Mouse (Mus musculus): ENCODE measurements at regions not wholly inside any gene's neighbourhood (a gene's known extent, or its start where the extent isn't known, plus 50 kb on each side); places are given as distances from the start of the nearest gene placed in this dataset.
A peak's percentile ranks its signal among the peaks of the same experiment; 100 is the strongest.
"Not testable (repeated sequence)": the region's sequence is repeated elsewhere in the genome, so short reads cannot be mapped to it uniquely, and the experiment has no call there.

DNA sequence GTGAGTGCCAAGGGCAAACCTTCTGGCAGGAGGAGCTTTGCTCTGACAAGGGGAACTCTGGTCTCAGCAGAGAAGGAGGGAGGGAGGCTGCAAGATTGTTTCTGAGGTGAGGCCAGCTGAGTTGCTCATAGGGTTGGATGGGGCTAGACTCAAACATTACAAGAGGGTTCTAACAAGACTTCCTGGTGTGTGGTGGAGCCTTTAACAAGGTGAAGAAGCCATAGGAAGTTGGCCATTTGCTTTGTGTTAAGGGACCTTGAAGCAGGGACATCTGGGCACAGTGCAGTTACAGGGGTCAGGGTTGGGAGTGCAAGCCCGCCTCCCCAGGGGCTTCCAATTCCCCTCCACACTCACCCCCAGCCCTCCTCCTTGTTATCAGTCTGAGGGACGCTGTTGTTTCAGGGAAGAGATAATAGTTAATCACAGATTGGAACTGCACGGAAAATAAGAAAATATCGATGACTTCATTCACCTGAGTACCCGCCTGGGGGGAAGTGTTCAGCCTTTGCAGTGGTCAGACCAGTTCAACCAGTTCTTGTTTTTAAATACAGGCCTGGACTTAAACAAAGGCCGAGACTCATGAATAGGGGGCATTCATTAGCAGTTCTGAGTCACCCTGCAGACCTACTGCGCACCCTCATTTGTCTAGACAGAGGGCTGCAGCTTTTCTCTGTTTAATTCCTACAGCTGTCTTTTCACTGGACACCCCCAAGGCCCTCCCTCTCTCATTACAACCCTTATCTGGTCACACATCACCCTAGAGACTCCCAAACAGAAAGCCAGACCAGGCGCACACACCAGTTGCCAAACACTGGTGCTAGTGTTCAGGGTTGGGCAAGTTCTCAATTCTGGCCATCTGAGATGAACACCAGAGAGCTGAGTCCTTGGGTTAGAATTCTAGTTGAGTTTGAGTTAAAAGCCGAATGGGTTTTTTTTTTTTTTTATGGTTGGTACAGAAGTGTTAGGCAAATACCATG, 139.5 kb downstream of the Bcl2l11 start:
- no peak for DNase-seq (ENCODE audit: low spot score in 2 of 2)

DNA sequence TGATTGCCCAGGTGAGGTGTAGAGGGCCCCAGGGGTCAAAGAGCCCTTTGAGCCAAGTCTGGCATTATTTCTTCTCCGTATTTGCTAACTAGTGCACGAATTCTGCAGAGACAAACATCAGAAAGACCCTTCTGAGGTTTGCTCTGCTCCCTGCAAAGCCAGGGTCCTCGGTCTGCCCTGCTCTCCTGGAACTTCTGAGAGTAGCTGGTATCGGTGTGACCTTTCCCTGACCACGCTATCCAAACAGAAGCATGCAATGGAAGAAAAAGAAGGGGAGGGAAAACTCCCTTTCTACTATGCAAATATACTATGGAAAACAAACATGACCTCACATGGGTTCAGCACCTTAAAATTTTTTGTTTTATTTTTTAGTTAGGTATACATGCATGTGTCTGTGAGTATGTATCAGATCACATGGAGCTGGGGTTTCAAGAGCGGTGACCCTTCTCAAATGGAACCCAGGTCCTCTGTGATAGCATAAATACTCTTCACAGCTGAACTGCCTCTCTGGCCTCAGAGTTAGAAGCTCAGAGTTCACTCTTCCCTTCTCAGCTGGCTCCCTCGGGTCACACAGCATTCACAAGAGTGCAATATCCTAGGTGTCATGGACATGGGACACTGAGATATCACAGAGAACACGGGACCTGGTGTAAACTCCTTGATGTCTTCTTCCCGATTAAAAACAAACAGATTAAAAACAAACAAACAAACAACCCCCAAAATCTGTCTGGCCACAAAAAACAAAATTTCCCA, 144.7 kb downstream of the Bcl2l11 start:
- DNase-seq (ENCODE audit: low spot score in 2 of 2): no peak

DNA sequence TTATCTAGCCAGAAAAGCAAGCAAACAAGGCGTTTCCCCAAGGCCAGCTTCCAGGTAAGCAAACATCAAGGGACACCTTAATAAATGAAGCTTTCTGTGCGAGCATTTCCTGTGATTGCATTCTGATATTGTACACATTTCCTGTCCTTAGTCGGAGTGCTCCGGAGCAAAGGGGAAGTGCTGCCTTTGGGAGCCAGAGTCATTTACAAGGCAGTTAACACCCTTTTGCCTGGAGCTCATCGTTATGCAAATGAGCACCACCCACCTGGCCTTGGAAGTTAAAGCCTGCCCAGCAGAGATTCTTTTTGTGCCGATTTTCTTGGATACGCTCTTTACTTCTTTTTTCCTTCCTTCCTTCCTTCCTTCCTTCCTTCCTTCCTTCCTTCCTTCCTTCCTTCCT, 147.0 kb downstream of the Bcl2l11 start:
- DNase-seq (ENCODE audit: low spot score in 2 of 2): no peak

DNA sequence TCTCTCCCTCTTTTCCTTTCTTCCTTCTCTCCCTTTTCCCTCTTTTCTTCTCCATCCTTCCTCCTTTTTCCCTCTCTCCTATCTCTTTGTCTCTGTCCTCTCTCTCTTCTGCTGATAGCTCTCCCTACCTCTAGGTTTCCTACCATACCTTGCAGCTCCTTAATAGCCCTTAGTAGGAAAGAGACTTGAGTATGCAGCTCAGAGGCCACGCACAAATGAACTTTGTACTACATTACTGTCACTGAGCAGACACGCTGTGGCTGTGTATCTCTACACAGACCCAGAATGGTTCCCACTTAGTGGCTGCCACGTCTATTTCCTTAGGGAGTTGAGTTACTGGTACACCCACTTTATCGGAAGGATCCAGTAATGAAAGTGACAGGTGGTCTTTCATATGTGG, 147.5 kb downstream of the Bcl2l11 start:
- no peak for DNase-seq (ENCODE audit: low spot score in 2 of 2)

DNA sequence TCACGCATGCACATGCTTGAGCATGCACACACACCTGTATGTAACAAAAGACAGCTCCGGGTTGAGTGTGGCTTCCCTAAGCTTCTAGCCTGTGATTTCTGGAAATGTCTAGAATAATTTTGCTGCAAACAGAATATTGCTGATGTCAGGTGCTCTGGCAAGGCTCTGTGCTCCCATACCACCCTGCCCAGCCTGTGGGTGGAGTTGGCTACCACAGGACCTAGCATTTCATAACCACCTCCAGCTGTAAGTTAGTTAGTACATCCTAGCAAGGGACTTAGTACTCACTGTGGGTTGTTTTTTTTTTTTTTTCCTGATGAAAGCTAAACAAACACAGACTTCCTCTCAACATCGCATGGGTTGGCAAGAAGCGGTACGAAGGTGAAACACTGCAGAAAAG, 150.5 kb downstream of the Bcl2l11 start:
- DNase-seq (ENCODE audit: low spot score in 2 of 2): no peak

DNA sequence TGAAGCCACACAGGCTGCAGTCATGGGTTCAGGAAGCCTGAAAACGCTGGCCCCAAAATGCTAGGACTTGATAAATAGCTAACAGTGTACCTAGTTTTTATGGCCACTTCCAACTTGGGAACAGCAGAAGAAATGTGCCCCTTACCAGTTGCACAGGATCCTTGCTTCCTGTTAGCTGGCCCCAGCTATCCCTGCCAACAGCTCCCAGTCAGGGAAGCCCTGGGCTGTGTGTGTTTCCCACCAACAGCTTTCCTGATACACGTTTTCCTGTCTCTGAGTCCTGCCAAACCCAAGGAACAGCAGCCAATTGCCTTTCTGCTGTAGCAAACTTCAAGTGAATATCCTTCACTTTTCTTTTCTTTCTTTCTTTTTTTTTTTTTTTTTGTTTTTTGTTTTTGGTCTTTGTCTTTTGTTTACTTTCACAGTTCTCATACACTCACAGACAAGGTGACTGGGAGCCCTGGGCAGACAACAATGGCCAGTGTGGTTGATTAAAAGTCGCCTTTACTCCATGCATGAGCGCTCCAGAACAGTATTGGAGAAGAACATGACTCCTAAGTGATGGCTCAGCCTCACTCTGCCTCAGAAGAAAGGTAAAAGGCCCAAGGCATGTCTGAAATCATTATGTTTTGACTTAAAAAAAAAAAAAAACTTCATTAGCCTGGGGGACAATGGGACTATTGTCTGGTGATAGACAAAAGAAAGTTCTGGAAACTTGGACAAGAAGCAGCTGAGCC, 151.7 kb downstream of the Bcl2l11 start:
- DNase-seq (ENCODE audit: low spot score in 2 of 2): no peak

DNA sequence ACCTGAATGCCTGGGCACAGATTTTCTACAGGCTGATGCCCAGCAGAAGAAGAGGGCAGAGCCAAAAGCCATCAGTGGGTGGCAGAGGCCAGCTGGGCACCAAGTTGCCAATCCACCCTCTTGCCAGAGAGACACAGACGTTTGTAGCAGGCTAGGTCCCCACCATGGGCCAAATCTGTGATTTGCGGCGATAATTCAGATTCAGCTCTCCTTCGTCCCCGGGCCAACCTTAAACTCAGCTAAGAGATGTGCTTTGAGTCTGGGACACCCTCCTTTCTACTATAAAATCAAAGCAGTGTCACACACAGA, 152.2 kb downstream of the Bcl2l11 start:
- DNase-seq (ENCODE audit: low spot score in 2 of 2): no peak

DNA sequence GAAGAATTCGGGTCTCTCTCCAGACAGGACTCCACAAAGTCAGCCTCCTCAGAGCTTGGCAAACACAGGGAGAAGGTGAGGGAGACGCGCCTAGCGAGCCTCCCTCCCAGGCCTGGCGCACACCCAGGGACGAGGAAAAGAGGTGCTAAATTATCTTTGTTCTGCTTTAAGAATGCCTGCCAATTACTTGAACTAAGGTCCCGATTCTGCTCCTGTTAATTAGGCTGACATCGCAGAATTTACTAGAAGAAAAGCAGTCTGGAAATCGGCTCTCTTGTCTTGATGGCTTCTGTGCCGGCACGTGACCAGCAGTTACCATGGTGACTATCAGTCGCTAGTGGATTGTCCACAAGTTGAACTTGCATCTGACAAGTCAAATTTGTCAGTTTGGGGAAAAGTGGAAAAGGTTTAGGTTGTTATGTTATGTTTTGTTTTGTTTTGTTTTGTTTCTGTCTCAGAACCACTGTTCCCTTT, 152.8 kb downstream of the Bcl2l11 start:
- no peak for DNase-seq (ENCODE audit: low spot score in 2 of 2)

DNA sequence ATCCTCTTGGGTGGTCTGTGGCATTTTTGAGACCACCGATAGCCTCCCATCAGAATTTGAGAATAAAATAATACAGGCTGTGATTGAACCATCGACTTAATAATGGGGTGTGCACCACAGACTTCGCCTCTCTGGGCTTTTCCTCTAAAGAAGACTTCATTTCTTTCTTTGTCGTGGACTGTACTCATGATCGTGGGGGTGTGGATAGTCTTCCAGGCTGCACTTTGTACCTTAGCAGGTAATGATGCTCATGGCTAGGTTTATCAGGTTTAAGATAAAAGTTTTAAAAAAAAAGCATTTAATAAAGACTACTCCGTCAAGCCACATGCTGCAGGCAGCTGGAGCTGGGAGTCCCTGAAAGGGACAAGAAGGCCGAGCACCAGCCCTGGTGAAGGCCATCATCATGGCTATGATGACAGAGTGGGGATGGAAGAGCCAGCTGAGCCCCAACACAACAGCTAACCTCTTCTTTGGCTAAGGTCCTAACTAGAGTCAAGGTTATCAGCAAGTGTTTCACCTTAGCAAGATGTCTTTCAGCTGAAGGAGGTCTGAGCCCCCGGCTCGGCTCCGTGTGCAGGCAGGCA, 153.4 kb downstream of the Bcl2l11 start:
- no peak for DNase-seq (ENCODE audit: low spot score in 2 of 2)

DNA sequence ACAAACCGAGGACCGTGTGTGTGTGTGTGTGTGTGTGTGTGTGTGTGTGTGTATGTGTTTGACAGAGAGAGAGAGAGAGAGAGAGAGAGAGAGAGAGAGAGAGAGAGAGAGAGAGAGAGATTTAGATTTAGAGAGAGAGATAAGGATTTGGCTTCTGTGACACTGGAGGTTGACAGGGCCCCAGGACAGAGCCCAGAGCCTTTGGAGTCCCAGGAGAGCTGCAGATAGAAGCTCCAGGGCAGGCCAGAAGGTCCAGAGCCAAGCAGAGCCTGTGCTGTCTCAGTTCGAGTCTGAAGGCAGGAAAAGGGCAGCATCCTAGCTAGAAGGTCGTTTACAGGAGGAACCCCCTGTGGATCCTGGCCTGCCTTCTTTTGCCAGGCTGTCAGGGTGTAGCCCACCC, 156.8 kb downstream of the Bcl2l11 start:
- DNase-seq (ENCODE audit: low spot score in 2 of 2): no peak

DNA sequence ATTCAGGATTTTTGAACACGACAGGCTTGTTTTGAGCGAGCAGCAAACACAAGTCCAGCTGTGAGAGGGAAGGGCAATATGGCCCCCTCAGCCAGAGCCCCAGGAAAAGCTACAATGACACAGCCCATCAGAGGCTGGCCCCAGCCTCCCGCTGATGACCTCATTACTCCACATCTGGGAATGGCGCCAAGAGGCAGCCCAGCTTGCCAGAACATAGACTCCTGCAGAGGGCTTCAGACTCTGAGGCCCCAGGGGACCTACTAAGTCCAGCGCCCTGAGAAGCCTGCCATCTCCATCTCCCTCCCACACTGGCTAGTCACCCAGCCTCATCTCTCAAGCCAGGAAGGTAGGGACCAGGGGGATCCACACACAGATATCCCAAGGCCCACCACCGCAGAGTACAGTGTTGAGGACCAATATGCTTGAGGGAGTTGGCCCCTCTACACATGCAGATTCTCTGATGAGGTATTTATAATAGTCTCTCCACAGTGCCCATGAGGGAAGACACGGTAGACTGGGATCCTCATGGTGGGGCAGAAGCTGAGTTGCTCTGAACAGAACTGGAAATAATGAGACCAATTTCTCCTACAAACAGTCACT, 159.1 kb downstream of the Bcl2l11 start:
- DNase-seq (ENCODE audit: low spot score in 2 of 2): peak in 1 of 2 experiments; percentile 29

DNA sequence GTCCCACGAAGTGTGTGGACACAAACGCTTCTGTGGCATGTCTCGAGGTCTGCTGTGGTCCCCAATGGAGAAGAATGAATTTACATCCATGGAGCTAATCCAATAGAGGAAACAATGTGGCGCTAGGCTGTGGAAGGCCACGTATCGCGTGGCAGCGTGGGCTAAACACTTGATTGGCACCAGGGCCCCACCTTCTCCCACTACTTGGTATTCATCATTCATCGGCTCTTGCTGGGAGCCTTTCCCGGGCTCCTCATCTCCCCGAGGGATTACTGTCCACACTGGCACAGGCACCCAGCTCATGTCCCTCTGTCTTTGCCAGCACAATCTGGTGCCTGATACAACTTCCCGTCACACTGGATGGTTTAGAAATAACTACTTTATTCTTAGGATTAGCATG, 159.6 kb downstream of the Bcl2l11 start:
- no peak for DNase-seq (ENCODE audit: low spot score in 2 of 2)

DNA sequence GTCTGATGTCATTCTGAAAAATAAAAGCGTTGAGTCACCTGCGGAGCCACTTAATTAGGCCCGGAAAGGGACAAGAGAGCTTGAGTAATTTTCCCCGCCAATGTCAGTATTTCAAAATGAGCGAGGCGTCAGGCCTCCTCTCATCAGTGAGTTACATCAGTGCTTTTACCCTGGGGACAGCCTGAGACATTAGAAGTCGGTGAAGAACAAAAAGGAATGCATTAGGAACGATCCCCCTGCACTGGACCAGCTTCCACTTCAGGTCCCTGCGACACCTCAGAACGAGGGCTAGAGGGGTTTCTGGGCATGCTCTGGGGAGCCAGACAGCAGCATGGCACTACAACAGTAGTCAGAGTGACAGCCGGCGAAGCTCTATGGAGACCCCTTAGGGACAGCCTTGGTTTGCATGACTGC, 162.3 kb downstream of the Bcl2l11 start:
- no peak for DNase-seq (ENCODE audit: low spot score in 2 of 2)

DNA sequence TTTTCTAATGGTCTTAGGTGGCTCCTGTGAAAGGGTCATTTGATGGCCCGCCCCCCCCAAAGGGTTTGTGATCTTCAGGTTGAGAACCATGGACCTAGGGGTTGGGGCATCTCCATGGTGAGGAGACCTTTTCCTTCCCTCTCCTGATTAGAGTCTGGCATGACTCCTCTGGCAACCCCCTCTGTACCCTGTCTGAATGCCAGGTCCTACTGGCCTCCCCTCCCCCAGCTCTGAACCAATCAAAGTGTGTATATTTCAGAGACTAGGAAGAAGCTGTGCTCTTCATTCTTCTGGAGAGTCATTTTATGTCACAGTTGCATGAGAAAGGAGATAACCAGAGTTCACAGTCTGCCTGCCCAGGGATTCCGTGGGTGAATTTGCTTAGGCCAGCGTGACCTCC, 164.8 kb downstream of the Bcl2l11 start:
- DNase-seq (ENCODE audit: low spot score in 2 of 2): no peak

DNA sequence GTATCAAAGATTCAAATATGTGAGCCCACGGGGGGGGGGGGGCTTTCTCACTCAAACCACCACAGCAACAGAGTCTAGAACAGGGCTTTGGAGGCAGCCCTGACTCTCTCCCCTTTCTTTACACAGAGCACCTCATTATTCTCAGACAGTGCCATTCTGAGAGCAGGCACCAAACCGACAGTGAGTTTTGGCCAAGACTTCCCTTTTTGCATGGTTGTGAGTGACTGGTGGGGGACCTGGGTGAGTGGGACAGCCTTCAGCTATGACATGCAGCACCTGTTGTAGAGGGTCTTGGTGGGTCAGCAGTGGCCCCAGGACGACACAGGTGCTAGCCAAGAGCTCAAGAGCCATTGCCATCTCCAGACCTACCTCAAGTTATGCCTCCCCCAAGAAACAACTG, 168.8 kb downstream of the Bcl2l11 start:
- no peak for DNase-seq (ENCODE audit: low spot score in 2 of 2)

DNA sequence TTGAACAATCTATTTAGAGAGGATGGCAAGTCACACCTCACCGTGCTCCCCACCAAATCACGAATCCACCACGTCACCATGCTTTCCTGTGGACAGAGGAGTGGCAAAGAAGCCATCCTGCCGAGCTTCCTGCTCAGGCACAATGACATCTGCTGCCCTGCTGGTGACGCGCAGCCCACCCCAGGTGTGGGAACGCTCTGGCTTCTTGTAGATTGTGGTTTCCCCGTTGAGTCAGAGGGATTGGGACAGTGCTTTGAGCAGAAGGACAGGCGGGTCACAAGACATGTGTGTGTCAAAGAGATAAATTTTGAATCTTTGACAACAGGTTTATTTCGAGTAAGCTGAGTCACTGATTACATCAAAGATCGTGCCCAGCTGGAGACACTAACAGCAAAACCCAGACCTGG, 169.2 kb downstream of the Bcl2l11 start:
- DNase-seq (ENCODE audit: low spot score in 2 of 2): no peak

DNA sequence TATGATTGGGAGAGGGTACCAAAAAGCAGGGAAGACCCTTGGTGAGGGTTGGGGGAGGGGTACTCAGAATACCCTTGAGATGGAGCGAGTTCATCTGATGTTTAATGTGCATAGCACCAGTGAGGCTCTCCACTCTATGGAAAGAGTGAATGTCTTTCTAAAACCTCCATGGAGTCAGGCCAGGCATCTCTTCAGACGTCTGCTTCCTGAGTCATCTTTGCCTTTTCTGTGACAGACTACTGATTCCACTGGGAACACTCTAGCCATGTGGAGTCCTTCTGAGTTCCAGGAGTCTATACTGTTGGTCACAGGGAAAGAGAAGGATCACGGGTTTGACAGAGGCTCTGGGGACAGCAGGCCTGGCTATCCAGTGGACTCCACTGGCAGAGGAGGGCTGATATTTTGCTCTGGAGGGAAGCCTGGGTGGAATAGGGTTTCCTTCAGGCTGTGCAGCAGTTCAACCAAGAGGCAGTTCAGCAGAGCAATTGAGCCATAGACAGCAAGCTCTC, 169.9 kb downstream of the Bcl2l11 start:
- DNase-seq (ENCODE audit: low spot score in 2 of 2): no peak

DNA sequence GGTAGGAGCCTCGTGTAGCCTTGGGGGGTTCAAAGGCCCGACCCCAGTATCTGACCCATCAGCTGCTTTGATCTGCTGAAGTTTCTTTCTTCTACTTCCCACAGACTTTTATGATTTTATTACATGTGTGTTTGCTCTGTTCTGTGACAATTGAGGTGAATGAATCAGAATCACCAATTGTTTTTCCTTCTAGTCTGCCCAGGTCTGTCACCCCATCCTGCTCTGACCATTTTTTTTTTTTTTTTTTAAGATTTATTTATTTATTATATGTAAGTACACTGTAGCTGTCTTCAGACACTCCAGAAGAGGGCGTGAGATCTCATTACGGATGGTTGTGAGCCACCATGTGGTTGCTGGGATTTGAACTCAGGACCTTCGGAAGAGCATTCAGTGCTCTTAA, 170.6 kb downstream of the Bcl2l11 start:
- not testable (repeated sequence) for DNase-seq (ENCODE audit: low spot score in 2 of 2)

DNA sequence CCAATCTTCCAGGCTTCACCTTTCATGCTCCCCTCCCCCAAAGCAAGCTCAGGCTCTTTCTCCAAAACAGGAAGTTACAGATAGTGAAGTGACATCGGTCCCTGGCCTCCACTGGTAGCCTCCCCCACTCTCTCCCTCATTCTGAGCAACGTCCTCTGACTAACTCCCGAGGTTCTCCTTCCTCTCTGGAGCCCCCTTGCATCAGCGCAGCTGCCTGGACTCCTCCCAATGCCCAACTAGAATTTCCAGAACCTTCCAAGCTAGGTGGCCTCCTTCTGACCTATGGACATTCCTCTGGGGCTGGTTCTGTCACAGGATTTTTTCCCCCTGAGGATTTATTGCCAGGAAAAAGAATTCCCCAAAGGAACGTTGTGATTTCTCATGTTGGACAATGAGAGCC, 171.1 kb downstream of the Bcl2l11 start:
- no peak for DNase-seq (ENCODE audit: low spot score in 2 of 2)

DNA sequence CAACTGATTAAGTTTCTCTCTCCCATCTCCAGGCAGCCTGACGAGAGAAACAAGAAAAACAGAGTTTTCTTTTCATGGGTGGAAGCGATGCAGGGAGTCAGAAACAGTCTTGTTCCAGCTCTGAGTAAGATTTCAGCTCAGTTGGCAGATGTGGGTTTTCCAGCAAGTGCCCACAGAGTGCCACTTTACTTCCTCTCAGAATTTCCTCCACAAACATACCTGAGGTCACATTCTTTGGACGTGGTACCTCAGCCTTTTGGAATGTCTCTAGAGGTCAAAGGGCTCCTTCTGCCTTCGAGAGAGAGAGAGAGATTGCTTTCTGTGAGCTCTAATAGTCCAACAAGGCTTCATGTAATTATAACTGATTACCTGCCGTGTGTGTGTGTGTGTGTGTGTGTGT, 172.0 kb downstream of the Bcl2l11 start:
- DNase-seq (ENCODE audit: low spot score in 2 of 2): no peak

DNA sequence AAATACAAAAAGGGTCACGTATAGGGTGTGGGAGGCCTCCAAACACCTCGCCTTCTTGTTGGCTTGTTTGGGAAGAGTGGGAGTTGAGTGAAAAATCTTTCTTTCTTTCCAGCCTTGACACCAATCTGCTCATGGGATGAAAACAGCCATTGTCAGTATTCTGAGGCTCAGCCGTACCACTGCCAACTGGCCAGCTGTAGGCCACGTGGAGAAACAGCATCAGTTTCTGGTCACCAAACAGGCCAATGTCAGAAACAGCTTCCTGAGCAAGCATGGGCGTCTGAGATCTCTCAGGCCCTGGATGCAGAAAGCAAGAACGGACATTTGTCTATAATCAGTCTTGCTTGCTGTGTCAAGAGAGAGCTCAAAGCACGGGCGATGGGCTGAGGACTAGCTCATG, 173.2 kb downstream of the Bcl2l11 start:
- no peak for DNase-seq (ENCODE audit: low spot score in 2 of 2)
